Mouse (Mus musculus) T-helper 17 cell (primary cell): ENCODE measurements around the gene Gpr153.

Experiments used
- in situ Hi-C, 2 experiments: fragments of 300-600 bp; cut with MboI, MseI; formaldehyde crosslinking; loops; 1 replicate in 1 of 2; 2 replicates in 1 of 2; pipeline ENCODE4 v1.15.1; 2025; ENCODE audit warnings: high pct_unique_total_duplicates in 2 of 2

Gpr153 gene

GRCm38 (mm10) chr4:152283186-152283950 is 9.3 kb downstream of the Gpr153 start:
- in situ Hi-C loops = loop anchor here in 1 of 2 experiments (5.0 kb wide), 2 partner anchors 56 to 106 kb away; partner anchors contain the start of gene Acot7

GRCm38 (mm10) chr4:152285505-152285904 is 11.5 kb downstream of the Gpr153 start:
- in situ Hi-C loops = loop anchor here in 1 of 2 experiments (5.0 kb wide), 1 partner anchor 113 kb away; no protein-coding TSS in a partner anchor

- in situ Hi-C loops = loop anchor here in 1 of 2 experiments (5.0 kb wide), 1 partner anchor 114 kb away; no protein-coding TSS in a partner anchor
These were observed 12.2 kb downstream of the Gpr153 start for GRCm38 (mm10) chr4:152286183-152286582.

- in situ Hi-C loops = loop anchor here in 1 of 2 experiments (5.0 kb wide), 1 partner anchor 115 kb away; no protein-coding TSS in a partner anchor
These were observed 12.9 kb downstream of the Gpr153 start for GRCm38 (mm10) chr4:152286887-152287286.

- in situ Hi-C loops = loop anchor here in 1 of 2 experiments (5.0 kb wide), 1 partner anchor 115 kb away; no protein-coding TSS in a partner anchor
These were observed 13.5 kb downstream of the Gpr153 start for GRCm38 (mm10) chr4:152287317-152288120.

GRCm38 (mm10) chr4:152288398-152288945 is 14.4 kb downstream of the Gpr153 start:
- in situ Hi-C loops = loop anchor here in 1 of 2 experiments (5.0 kb wide), 1 partner anchor 116 kb away; no protein-coding TSS in a partner anchor

- in situ Hi-C loops = loop anchor here (10.0 kb wide), 2 partner anchors 426 to 1246 kb away; partner anchors contain the start of genes Camta1 (in 1 of the 2) and Per3 (in 1 of the 2)
These were observed 16.4 kb downstream of the Gpr153 start for GRCm38 (mm10) chr4:152290385-152290784.

- in situ Hi-C loops = loop anchor here (10.0 kb wide), 2 partner anchors 426 to 1246 kb away; partner anchors contain the start of genes Camta1 (in 1 of the 2) and Per3 (in 1 of the 2)
These were observed 17.0 kb downstream of the Gpr153 start for GRCm38 (mm10) chr4:152290991-152291390.

- in situ Hi-C loops = loop anchor here (10.0 kb wide), 2 partner anchors 427 to 1247 kb away; partner anchors contain the start of genes Camta1 (in 1 of the 2) and Per3 (in 1 of the 2)
These were observed 17.5 kb downstream of the Gpr153 start, which contains the start of gene Hes3 for GRCm38 (mm10) chr4:152291562-152291961. Gene Hes3 (minus strand): TSS chr4:152291662.

- in situ Hi-C loops = loop anchor here (10.0 kb wide), 2 partner anchors 427 to 1247 kb away; partner anchors contain the start of genes Camta1 (in 1 of the 2) and Per3 (in 1 of the 2)
These were observed 18.2 kb downstream of the Gpr153 start for GRCm38 (mm10) chr4:152292102-152292765.

GRCm38 (mm10) chr4:152294188-152294929 is 20.3 kb downstream of the Gpr153 start:
- in situ Hi-C loops = loop anchor here (10.0 kb wide), 2 partner anchors 430 to 1250 kb away; partner anchors contain the start of genes Camta1 (in 1 of the 2) and Per3 (in 1 of the 2)

GRCm38 (mm10) chr4:152295916-152296315 is 21.9 kb downstream of the Gpr153 start:
- in situ Hi-C loops = loop anchor here (10.0 kb wide), 2 partner anchors 431 to 1251 kb away; partner anchors contain the start of genes Camta1 (in 1 of the 2) and Per3 (in 1 of the 2)

- in situ Hi-C loops = loop anchor here (10.0 kb wide), 2 partner anchors 432 to 1252 kb away; partner anchors contain the start of genes Camta1 (in 1 of the 2) and Per3 (in 1 of the 2)
These were observed 22.3 kb downstream of the Gpr153 start for GRCm38 (mm10) chr4:152296371-152296770.

GRCm38 (mm10) chr4:152296874-152297861 is 23.1 kb downstream of the Gpr153 start, which contains the start of gene Icmt:
Gene Icmt (plus strand): TSS chr4:152297227.
- in situ Hi-C loops = loop anchor here (10.0 kb wide), 2 partner anchors 432 to 1252 kb away; partner anchors contain the start of genes Camta1 (in 1 of the 2) and Per3 (in 1 of the 2)

- in situ Hi-C loops = loop anchor here (10.0 kb wide), 2 partner anchors 434 to 1254 kb away; partner anchors contain the start of genes Camta1 (in 1 of the 2) and Per3 (in 1 of the 2)
These were observed 24.8 kb downstream of the Gpr153 start for GRCm38 (mm10) chr4:152298836-152299235.

GRCm38 (mm10) chr4:152300375-152300774 is 26.3 kb downstream of the Gpr153 start:
- in situ Hi-C loops = no loop called here

GRCm38 (mm10) chr4:152302012-152302411 is 28.0 kb downstream of the Gpr153 start:
- in situ Hi-C loops = no loop called here

GRCm38 (mm10) chr4:152303172-152303571 is 29.1 kb downstream of the Gpr153 start:
- in situ Hi-C loops = no loop called here
